Mouse (Mus musculus): ENCODE data around the gene Slc51a.

Gene Slc51a

GRCm38 (mm10) chr16:32487234-32488111 lies at the start of gene Slc51a:
Gene Slc51a (minus strand): TSS chr16:32487879.
- no peak for DNase-seq (ENCODE audit: low spot score)

- DNase-seq (ENCODE audit: low spot score), result no peak
Observed at GRCm38 (mm10) chr16:32535157-32535751, 47.6 kb upstream of the Slc51a start.

GRCm38 (mm10) chr16:32532878-32533826 lies 45.5 kb upstream of the Slc51a start:
- no peak for DNase-seq (ENCODE audit: low spot score)

GRCm38 (mm10) chr16:32526906-32527305 lies 39.2 kb upstream of the Slc51a start:
- DNase-seq (ENCODE audit: low spot score), result no peak

GRCm38 (mm10) chr16:32524244-32524615 lies 36.6 kb upstream of the Slc51a start:
- no peak for DNase-seq (ENCODE audit: low spot score)

GRCm38 (mm10) chr16:32523462-32524243 lies 36.0 kb upstream of the Slc51a start:
- DNase-seq (ENCODE audit: low spot score), result no peak

GRCm38 (mm10) chr16:32522578-32523194 lies 35.0 kb upstream of the Slc51a start:
- DNase-seq (ENCODE audit: low spot score), result no peak

- DNase-seq (ENCODE audit: low spot score), result no peak
Observed at GRCm38 (mm10) chr16:32520372-32520748, 32.7 kb upstream of the Slc51a start.

- no peak for DNase-seq (ENCODE audit: low spot score)
Observed at GRCm38 (mm10) chr16:32519656-32520371, 32.1 kb upstream of the Slc51a start.

GRCm38 (mm10) chr16:32517785-32518481 lies 30.3 kb upstream of the Slc51a start:
- no peak for DNase-seq (ENCODE audit: low spot score)

- DNase-seq (ENCODE audit: low spot score), result no peak
Observed at GRCm38 (mm10) chr16:32516006-32516962, 28.6 kb upstream of the Slc51a start.

GRCm38 (mm10) chr16:32513948-32514347 lies 26.3 kb upstream of the Slc51a start:
- DNase-seq (ENCODE audit: low spot score), result no peak

GRCm38 (mm10) chr16:32513401-32513800 lies 25.7 kb upstream of the Slc51a start:
- DNase-seq (ENCODE audit: low spot score), result no peak

GRCm38 (mm10) chr16:32512921-32513320 lies 25.2 kb upstream of the Slc51a start:
- DNase-seq (ENCODE audit: low spot score), result no peak

GRCm38 (mm10) chr16:32511827-32512490 lies 24.3 kb upstream of the Slc51a start:
- no peak for DNase-seq (ENCODE audit: low spot score)

GRCm38 (mm10) chr16:32511338-32511734 lies 23.7 kb upstream of the Slc51a start:
- DNase-seq (ENCODE audit: low spot score), result no peak

- DNase-seq (ENCODE audit: low spot score), result no peak
Observed at GRCm38 (mm10) chr16:32510399-32511337, 23.0 kb upstream of the Slc51a start.
